Mouse (Mus musculus): Measurements from ENCODE around the gene Fgfr2. TPM values are rescaled to one million over a fixed set of nuclear protein-coding genes. Genes with fewer than 3 reads are reported as not detected.

Fgfr2 gene
- total and polyA plus RNA-seq, 3 experiments = 47.1 to 245 (median 178) TPM

DNA sequence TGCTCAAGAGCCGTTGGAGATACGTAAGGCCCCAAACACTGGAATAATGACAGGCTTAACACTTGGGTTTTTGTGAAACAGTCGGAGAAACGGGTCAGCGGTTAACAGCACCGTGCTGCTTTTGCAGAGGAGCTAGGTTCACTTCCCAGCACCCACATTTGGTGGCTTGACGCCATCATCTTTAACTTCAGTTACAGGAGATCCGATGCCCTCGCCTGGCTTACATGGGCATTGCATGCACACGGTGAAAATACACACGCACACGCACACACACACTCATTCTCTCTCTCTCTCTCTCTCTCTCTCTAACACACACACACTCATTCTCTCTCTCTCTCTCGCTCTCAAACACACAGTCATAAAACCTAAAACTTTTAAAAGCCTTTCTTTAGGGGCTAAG, 2741.0 kb downstream of the Fgfr2 start:
- DNase-seq = no peak

DNA sequence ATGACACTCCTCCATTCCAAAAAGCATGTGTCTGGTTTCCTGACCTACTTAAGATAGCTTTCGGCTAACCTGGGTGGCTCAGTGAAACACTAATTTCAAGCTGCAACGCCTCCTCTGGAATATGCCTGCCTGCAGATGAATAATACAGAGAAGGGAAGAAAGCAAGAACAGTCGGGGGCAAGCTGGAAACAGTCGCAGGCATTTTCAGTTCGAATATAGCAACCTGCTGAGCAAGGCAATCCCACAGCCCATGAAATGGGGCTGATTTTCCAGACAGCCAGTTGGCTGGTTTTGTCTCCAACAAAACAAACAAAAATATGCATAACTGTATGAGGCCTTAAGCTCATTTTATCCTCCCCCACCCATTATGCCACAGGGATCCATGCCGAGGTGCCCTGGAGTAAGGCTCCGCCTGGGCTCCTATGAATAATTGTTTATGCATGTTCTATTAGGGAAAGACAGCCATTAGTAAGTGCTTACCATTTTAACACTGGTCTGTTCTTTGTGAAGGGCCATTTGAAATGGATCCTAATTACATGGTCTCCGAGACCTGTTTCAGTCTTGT, 2741.7 kb downstream of the Fgfr2 start:
- DNase-seq = no peak

DNA sequence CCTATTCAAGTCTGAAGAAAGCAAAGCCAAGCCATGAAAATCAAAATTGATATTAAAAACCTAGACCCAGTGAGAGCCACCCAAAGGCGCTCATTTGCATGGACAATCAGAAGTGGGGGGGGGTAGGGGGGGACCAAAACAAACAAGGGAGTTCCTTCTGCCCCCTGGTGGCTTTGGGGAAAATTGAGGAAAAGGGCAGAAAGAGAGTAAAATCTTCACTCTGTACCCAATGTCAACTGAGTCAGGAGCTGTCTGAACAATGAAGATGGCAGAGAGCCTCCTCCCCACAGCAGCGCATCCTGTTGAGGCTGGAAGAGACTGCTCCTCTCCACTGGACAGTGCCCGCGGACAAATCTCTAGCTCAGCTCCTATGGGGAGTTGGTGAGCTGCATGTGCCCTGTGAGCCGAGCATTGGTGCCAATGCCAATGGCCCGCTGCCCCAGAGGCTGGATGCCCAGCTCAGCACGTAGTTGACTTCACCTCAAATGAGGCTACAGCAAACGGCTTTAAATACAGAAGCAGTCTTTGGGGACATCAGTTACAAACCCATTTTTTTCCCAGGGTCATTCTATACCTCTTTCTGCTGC, 2742.3 kb downstream of the Fgfr2 start:
- peak; percentile 28 for DNase-seq

DNA sequence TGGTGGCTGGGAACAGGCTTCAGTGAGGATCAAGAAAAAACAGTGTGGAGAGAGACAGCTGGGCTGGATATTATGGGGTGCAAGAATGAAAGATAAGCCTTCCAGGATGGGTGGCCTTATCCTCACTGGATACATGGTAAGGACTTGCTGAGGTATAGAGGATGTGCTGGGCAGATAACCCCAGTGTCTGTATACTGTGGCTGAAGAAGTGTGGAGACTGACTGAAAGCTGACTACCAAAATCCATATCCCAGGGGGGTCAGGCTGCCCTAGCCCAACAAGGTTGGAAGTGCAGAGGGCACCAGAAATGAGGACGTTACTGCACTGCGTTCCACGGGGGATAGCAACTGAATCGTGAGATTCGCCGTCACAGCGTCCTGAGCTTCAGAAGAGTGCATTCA, 2742.8 kb downstream of the Fgfr2 start:
- DNase-seq = no peak

DNA sequence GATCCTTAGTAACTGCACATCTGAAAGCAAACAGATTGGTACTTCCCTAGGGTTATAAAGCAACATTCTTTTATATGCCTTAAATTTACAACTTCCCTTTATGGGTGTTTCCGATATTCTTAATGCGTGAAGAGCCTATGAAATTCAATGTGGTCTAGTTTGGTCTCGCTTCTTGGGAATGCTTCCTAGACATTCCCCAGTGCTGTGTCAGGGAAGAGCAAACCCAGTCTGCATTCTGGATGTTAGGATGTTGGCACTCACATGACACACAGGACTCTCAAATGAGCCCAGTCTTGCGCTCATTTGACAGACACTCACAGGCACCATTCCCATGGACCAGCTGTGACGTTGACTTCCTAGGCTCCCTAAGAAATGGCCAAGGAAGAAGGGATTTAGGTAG, 2743.3 kb downstream of the Fgfr2 start:
- DNase-seq = no peak

DNA sequence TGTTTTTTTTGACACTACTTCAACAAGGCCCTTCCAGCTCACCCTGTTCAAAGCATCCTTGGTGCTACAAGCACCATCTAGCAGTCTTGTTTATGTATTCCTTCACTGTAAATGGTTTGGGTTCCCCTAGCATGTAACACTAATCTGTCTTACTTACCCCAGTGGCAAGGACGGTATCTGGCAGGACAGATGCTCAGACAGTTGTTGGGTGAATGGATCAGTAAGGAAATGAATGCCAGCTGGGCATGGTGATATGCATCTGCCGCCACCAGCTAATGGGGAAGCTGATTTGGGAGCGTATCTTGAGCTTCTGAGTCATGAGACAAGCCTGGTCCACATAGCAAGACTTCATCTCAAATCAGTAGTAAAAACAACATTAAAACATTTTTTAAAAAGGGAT, 2744.8 kb downstream of the Fgfr2 start:
- DNase-seq = no peak

DNA sequence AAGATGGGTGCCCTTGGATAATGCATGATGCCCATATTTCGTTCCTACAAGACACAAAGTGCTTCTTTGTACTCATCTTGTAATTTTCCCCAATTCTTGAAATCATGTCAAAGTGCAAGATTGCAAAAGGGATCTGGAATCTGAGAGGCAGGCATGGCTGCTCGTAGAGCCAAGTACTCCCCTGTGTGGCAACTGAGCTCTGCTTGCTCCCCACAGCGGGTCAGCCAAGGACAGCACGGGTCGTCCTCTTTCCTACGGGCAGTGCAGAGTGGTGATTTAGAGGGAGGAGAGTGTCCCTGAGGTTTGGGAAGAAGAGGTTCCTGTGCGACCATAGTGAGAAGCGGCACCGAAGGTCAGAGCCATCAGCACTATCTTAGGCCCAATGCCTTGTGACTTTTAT, 2748.8 kb downstream of the Fgfr2 start:
- peak; percentile 66 for DNase-seq

DNA sequence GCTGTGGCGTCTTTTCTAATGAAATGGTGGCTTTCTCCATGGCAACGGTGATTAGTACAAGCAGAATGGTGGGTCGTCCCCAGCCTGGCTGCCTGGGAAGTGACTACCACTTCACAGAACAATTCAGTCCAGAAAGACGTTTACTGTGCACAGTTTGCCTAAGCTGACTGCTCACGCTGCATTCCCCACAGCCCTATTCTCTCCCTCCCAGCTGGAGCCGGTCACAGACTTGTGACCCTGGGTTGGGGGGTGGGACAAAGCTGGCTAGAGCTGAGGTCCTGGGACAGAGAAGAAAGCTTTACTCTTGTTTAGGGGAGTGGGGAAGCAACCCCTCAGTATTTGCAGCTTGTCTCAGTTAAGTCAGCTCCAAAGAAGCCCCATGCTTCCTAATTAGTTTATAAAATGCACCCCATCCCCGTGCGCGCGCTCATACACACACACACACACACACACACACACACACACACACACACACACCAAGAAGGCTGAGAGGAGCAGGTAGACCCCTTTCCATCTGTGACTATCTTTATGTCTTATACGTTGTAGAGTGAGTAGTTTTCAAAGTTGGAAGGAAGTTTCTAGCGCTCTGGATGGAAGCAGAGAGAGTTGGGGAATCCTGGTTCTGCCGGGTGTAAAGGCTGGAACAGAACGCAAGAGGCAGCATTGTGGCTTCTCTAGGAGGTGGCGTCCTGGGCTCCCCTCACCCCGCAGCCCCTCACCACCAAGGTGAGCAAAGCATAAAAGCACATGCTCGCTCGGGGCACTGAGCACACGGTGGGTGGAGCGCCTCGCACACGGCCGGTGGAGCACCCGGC, 2754.1 kb downstream of the Fgfr2 start:
- no peak for DNase-seq

DNA sequence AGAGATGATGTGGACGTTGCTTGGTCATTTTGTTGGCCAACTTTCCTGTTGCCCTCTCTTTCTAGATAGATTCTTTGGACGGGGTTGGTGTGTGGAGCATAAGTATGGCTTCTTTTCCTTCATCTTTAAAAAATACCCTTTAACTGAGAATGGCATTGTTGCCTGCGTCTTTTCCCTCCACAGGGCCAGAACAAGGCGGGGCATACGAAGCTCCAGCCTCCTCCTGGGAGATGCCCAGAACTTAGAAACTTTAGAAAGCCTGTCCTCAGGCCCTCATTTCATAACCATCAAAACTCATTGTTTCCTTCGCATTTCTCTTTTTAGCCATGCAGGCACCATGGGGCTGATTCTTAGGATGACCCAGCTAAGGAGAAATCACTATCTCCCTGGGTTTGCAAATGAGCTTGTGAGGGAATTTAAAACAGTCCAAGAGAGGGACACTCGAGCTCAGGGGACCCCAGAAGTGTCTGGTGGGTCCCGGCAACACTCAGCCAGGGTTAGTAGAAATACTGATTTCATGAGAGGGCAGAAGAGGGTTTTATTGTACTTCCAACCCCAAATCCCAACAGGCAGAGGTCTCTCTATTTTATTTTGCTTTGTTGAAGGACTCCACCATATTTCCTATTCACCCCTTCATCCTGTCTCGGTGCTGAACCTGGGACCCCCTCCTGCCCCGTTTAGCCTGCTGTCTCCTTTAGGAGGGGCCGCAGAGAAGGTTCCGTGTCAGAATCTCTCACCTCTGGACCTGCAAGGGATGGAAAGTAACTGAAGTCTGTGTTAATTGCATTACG, 2754.9 kb downstream of the Fgfr2 start:
- no peak for DNase-seq

DNA sequence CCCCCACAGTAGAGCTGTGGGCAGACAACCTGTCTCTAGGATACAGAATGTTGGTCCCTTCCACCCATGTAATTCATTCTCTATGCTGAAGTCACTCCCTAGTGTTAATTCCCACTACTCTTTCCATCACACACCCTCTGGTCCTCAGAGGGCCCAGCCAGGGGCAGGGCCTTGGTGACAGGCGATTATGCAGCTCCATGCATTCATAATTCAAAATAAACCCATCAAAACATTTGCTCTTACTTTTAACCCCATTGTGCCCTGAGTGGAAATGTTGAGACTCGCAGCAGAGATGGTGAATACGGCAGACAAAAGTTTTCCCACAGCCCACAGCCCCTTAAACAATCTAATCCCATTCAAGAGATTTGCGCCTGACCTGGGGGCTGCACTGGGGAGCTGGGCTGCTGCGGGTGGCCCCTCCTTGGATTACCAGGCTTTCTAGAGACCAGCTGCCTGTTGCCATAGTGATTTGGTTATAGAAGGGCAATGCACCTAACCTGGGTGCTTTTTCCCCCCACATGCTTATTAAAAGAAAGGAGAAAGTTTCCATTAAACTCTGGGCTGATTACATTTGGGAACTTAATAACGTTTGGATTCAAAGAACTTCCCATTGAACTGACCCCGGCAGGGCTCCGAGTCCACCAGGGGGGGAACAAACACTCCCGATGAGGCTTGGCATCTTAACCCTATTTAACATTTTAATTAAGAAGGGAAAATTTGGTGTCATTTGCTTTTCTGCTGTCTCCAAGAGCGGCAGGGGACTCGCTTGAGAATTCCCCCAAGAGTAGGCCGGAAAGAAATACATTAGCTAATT, 2755.7 kb downstream of the Fgfr2 start:
- no peak for DNase-seq

DNA sequence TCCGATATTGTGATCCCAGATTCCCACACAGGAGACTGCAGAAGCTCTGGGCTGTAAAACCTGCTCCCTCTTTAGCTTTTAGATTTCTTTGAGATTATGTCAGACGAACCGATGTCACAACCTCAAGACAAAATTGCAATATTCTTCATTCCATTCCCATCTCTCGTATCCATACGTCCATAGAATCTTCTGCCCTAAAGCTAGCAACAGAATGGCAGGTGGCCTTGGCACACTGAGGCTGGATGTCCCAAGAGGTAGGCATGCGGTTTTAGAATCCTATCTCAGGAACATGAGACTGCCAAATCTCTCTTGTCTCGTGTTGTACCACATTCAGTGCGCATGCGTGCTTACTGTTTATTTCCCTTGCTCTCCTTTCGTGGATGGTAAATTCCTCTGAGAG, 2757.4 kb downstream of the Fgfr2 start:
- no peak for DNase-seq

DNA sequence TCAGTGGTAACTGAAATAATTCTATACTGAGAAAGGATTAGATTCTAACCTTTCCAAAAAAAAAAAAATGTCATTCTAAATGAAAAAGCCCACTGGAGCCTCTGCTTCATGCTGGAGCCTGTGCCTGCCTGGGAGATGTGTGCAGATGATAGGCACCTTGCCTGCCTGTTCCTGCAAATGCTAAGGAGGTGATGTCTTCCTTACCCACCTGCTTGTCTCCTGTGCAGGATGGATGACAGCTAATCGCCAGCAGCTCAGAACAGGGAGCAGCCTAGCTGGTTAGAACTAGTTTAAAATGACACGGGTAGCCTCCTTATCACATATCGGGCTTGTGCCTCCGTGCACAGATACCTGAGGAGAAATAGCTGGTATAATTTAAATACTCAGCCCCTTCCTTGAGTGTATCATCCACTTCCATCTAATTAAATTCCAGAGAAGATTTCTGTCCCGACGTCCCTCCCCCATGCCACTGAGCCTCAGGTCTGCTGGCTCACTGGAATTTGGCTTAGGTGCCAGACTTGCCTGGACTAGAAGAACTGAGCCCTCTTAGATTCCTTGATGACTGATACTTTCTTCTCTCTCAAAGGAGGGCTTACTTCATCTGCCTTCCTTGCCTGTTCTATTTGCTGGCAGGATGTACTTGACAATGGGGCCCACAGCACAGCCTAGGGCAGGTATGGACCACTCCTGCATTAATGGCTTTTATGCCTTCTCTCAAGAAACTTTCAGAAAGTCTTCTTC, 2782.6 kb downstream of the Fgfr2 start:
- no peak for DNase-seq

DNA sequence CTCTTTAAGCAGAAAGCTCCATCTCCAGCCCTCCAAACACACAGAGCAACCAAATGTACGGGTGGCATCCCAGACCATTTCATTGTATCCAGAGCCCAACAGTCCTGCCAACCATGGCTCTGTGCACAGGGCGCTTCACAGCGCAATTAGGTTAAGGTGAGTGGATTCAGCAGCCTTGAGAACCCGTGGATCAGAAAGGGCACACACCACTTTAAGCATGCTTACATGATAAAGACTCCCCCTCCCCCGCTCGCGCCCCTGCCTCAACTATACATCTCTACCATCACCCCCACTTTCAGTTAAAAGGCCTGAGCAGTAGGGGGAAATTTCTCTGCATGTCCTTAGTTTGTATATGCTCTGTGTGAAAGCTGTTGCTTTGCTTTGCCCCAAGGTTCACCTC, 2785.5 kb downstream of the Fgfr2 start:
- no peak for DNase-seq

DNA sequence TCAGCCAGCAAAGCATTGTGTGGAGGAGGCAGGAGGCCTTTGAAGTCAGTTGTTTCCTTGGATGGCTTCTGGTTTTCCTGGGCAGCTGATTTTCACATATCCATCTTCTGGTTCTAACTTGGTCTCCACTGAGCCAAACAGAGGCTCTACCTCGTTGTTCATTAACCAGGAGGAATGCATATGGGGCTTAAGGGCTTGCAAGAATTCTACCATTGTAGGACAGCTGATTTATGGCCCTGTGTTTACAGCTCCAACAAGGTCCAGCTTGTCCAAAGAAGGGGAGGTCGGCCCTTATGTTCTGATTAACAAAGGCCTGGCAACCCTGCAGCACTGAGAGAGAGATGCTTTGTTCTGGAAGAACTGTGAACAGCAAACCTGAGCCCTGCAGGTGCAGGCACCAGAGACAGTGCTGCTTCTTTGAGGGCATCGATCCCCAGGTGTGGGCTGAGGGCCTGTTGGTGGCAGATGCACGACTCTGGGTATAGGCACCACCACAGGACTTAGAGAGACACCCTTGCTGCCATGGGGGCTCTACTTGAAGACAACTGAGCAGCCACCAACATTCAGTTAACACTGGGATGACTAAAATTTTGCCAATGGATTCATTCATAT, 2787.6 kb downstream of the Fgfr2 start:
- no peak for DNase-seq

DNA sequence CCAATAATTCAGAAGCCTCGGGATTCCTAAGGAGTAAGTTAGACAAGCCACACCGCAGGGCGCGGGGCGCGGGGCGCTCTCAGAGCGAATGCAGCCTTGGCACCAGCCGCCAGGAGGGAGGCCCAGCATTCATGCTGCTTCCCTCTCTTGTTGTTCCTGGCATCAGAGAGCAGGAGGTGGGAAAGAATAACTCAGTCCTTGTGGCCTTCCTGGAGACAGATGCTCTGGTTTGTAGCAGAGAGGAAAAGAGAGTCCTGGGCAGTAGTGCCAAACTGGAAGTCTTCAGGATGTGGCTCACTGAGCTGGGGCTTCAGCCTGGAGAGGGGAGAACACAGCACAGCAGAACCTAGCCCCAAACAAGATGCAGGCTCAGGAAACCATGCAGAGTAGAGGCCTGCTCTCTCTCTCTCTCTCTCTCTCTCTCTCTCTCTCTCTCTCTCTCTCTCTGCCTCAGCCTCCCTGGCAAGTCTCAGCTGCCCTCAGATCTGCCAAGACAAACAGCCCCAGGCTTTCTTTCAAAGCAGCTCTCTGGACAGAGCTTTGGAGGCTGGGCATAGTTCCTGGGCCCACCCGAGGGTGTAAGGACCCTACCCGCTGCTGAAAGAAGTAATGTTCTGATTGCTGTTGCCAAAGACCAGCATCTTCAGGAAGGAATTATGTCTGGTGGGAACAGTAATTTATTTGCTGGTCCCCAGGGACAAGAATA, 2790.5 kb downstream of the Fgfr2 start:
- DNase-seq = no peak

DNA sequence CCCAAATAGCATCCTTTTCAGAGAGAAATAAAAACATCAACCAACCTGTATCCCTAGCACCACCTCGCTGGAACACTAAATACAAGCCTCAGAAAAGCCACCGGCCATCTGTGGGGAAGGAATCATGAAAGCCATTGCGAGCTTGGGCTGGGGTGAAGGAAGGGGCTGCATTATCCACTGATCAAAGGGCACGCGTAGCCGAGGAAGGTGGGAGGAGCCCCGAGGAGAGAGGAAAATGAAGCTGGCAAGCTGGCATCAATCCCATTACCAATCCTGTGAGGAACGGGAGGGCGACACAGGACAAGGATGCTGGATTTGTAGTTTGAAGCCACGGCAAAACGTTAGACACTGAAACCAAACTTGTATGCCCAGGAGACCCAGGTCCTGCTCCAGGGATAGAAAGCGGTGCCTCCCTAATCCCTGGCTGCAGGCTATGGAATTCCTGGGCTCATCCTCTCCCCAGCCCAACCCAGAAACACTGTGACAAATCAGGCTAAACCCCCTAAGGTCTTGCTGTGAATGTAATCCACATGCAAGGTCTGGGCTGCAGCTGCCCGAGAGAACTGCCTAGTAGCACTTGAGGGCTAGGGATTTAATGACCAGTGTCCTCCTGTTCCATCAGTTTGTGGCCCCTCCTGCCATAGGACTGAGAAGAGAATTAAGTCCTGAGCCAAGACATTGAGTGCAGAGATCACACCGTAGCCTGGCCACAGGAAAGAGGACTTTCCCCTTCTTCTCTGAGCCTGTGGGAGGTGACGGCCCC, 2795.4 kb downstream of the Fgfr2 start:
- DNase-seq = peak; percentile 31

DNA sequence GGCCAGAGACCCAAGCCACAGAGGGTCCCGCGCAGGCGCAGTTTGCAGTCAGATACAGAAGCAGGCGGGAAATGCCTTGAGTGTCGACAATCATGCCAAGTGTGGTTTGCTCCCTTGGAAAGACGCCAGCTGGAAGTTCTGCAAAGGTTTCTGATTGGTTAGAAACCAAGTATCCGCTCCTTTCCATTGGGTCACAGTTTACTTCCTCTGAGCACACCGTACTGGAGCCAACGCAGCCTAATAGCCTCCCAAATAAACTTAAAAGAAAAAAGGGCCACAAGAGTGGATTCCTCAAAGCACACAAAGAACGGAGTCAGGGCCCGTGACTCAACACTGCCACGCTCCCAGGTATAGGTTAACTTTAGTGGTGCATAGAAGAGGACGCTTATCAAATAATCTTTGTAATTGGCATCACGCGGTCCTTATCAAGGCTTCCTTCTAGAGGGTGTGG, 2797.1 kb downstream of the Fgfr2 start:
- DNase-seq = peak; percentile 43

DNA sequence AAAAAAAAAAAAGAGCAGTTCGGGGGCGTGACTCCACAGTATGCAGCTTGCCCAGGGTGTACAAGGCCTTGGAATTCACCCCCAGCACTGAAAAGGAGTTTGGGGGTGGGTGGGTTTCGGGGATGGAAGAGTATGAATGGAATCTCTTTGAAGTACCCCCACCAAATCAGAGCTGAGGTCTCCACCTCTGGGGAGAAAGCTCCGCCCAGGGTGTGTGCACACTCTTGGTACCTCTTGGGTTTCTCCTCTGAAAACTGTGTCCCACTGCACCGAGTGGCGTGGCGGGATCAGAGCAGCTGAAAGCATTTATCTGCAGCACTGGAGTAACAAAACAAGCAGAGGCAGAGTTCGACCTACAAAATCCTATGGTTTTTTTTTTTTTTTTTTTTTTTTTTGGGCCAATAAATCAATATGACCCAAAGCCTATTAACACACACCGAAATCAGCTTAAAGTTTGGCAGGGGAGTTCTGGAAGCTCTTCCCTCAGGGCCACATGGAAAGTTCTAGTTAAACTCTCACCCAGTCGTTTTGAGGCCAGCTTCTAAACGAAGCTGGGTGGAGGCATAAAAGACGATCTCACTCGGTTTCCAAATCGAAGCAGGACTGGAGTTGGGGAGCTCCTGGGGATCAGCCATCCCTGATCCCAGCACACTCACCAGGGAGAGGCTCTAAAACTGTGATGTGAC, 2798.3 kb downstream of the Fgfr2 start:
- no peak for DNase-seq

DNA sequence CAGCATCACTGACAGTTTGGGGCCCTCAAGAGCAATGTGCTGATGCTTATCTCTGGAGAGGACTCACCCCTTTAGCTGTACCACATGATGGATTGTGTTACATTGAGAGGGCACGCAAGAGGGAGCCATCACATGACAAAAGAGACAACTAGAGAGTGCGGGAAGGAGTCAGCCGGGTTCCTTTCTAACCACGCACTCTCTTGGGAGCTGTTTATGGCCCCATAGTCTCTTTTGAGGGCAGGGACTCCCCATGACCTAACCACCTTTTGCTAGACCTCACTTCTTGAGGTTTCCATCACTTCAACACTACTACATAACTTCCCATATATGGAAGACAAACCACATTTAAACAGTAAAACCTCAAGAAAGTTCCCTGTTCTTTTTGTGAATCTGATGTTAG, 2799.4 kb downstream of the Fgfr2 start:
- DNase-seq = no peak

Measured in adrenal gland, adult 2 months (tissue).